Mouse (Mus musculus): ENCODE data around the gene Traf2. TPM values are rescaled to one million over a fixed set of nuclear protein-coding genes. Genes with fewer than 3 reads are reported as not detected.

Gene Traf2
- 10 to 100 TPM in 1 of 2 experiments, 1 to 10 TPM in 1; 9.5 to 10.5 TPM for total RNA-seq (2021)

DNA sequence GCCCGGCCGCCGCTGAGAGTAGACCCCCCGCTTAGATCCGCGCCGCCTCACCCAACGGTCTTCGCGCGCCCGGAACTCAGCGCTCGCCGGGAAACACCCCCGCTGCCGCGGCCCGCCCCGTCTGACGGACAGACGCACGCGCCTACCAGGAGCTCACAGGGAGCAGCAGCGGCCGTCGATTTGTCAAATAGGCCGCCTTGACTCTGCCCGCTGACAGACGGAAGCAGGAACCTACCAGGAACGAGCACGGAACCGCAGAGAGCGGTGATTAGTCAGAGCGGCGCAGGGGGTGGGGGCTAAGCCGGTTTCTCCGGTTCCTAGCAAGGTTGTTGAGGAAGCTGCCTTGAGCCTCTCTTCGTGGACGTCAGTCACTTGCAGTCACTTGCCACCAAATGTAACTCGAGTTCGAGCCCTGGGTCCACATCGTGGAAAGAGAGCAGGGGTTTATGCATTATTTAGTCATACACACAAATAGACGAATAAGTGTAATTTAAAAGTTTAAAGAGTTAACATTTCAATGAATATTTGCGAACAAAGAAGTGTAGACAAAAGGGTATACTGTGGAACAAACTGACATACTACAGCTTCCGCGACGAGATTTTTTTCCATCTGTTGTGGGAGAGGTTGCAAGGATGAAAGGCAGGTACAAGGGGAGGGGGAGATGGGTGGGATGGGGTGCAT is at the start of gene Traf2:
Gene Traf2 (minus strand): TSS at position 130 of the 681 bp plus-strand sequence.
- DNase-seq (ENCODE audit: extremely low spot score in 1 of 2, low spot score in 1 of 2) = peak; percentile 94 to 96

DNA sequence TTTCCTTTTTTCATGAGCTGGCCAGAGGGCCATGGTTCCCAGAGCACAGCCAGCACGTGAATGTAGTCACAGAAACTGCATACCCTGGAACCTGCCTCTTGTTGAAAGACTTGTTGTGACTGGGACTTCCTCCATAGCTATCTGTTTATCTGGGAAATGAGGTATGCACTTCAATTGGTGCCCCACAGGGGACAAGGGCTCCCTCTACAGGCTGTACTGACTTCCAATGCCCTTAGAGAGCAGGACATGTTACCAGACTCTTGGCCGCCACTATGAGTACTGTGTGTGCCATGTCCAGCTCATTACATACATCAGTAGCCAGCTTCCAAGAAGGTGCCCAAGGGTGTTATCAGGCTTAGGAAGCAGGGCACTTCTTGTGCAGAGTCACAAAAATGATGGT is 45.1 kb upstream of the Traf2 start:
- DNase-seq (ENCODE audit: extremely low spot score in 1 of 2, low spot score in 1 of 2) = no peak

DNA sequence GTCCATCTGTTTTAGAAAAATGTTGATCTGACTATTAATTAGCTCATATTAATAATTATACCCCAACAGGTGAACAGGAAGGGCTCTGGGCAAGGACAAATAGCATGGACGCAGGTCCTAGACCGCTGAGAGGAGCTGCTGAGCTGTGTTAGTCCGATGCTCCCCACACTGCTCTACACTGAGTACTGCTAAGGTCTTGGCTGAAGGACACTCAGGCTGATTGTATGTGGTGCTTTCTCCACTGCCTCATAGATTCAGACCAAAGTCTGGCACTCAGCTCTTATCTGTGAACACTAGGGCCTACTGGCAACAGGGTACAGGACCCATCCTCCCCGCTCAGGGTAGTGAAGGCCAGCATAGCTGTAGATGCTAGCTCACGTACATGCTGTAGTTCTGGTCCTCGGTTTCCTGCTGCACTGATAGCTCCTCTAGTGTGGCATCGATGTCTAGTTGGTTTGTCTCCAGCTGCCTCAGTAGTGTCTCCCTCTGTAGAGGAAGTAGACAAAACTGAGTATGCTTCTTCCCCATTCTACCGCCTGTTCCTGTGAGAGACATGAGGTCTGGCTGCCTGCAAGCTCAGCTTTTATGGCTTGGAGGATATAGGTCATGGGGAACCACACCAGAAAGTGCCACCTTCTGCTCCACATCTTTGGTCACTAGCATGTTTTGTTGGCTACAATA is 41.6 kb upstream of the Traf2 start:
- no peak for DNase-seq (ENCODE audit: extremely low spot score in 1 of 2, low spot score in 1 of 2)

DNA sequence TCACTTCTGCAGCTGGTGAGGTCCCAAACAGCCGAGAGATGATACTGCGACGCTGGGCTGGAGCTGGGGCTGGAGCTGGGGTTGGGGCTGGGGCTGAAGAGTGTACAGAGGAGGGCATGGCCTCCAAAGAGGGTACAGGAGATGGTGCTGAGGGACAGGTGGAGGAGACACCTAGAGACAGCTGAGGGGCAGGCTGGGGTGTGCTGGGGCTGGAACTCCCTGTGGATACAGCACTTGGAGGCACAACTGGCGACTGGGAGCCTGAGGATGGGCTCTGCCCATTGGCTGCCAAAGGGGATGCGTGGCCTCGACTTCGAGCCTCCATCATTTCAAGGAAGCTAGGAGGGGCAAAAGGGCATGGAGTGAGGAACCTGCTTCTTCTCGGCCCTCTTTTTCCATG is 40.5 kb upstream of the Traf2 start:
- DNase-seq (ENCODE audit: extremely low spot score in 1 of 2, low spot score in 1 of 2) = no peak

DNA sequence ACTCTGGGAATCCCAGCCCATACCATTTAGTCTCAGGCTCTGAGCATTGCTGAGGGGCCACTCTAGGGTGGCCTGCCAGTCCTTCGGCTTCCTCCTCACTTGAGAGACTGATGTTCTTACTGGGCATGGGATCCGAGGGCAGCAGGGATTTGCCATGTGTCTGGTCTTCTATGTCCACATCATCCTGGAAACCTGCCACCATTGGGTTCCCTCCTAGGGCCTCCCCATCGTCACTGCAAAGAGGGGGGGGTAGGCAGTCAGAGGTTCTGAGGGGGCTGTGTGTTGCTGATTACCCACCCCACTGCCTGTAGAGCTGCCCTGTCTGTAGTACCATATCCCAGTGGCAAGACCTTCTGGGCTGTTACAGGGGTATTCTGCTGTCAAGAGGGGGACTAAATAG is 38.9 kb upstream of the Traf2 start:
- DNase-seq (ENCODE audit: extremely low spot score in 1 of 2, low spot score in 1 of 2) = no peak

DNA sequence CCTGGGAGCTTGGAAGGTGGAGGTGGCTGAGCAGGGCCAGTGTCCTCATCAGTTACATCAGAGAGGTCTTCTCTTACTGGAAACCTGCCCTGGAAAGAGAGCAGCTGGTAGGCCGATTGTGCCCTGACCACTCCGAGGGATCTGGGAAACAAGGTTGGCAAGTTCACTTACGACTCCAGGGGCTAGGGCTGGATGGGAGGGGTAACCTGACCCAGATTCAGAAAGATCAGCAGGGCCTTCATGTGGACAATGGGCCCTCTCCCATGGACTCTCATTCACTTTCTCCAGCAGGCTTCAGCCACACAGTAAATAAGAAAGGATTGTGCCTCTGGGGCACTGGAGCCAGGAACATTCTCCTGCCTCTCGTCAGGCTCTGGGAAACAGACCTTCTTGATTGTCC is 38.1 kb upstream of the Traf2 start:
- no peak for DNase-seq (ENCODE audit: extremely low spot score in 1 of 2, low spot score in 1 of 2)

DNA sequence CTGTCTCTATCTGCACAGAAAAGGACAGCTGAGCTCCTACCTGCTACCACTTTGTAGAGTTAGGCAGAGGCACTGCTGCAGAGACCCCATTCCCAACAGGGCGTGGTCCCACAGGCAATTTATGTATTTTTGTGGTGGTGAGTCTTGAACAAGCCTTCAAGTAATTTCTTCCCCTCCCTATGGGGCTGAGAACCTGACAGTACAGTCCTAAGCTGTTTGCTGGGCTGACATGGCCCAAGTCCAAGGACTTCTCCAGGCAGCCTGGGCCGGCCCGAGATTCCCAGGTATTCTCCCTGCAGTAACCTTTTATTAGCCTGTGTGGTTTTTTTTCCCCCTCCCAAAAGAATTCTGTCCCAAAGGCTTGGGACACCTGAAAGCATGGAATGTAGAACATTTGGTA is 37.4 kb upstream of the Traf2 start:
- no peak for DNase-seq (ENCODE audit: extremely low spot score in 1 of 2, low spot score in 1 of 2)

DNA sequence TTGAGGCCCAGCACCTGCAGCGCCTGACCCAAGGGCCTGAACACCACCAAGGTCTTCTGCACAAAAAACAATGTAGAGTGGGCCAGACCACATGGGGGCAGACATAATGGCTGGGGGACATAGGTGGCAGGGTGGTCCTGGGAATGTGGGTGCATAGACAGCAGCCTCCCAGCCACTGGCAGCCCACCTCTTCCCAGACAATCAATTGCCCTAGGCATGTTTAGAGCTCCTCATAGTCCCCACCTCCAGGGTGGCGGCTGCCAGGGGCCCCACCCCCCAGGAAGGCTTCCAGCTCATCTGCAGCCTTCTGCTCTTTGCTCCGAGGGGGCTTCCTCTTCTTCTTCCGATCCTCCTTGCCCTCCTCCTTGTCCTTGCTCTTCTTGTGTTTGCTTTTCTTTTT is 36.8 kb upstream of the Traf2 start:
- DNase-seq (ENCODE audit: extremely low spot score in 1 of 2, low spot score in 1 of 2) = no peak

DNA sequence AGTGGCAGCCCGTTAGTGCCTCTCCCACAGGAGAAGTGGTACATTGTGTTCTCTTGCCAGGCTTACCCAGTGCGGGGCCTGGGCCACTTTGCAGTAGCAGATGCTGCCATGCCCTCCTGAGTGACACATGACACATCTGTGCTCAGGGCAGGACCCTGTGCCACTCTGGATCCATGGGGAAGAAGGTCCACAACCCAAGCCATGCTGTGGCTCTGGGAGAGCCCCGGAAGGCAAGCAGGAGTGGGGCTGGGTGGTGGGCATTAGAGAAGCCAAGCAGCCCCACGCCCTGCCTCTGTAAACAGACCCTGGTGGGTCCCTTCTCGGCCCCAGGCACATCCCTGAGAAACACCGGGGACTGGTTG is 36.4 kb upstream of the Traf2 start:
- DNase-seq (ENCODE audit: extremely low spot score in 1 of 2, low spot score in 1 of 2) = peak in 1 of 2 experiments; percentile 31

DNA sequence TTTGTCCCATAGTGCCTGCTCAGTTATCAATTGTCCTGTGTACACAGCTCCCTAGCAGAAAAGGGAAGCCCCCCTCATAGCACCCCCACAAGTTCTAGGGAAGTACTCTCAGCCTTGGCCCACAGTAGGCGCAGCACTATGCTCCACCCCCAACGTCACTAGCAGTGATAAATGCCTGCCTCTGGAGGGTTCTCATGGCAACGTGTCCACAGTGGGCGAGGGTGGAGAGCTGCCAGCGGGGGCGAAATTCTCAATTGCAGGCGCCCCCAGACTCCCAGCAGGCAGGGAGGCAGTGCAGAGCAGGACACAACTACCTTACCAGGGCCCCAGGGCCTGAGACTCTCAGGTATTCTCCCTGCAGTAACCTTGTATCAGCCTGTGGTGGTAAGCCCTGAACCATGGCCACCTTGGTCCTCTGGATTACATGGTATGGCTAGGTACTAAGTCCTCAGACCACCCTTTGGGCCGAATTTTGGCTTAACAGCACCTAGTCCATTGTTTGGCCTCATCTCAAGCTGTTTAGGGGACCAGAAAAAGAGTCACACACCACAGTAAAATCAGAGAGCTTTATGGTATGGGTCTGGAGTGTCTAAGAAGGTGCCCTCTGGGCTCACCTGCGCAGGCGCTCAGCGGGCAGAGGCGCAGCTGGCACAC is 35.9 kb upstream of the Traf2 start:
- peak; percentile 71 to 76 for DNase-seq (ENCODE audit: extremely low spot score in 1 of 2, low spot score in 1 of 2)

DNA sequence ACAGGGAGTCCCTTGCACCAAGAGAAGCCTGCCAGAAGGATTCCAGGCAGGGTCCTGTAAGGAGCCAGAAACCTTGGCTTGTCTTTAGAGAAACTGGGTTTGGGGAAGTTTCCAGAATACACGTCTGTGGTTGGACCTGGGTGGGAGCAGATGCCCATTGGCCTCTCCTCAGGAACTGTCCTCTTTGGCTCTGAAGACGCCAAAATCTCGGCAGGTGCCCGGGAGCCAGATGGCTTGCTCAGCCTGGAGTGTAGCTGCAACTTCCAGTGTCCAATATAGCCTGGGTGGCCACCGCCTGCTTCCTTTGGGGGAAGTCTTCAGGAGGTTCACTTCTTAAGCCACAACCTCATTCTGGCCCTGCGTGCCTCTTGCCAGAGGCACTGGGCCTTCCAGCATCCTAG is 35.2 kb upstream of the Traf2 start:
- peak in 1 of 2 experiments; percentile 48 for DNase-seq (ENCODE audit: extremely low spot score in 1 of 2, low spot score in 1 of 2)

DNA sequence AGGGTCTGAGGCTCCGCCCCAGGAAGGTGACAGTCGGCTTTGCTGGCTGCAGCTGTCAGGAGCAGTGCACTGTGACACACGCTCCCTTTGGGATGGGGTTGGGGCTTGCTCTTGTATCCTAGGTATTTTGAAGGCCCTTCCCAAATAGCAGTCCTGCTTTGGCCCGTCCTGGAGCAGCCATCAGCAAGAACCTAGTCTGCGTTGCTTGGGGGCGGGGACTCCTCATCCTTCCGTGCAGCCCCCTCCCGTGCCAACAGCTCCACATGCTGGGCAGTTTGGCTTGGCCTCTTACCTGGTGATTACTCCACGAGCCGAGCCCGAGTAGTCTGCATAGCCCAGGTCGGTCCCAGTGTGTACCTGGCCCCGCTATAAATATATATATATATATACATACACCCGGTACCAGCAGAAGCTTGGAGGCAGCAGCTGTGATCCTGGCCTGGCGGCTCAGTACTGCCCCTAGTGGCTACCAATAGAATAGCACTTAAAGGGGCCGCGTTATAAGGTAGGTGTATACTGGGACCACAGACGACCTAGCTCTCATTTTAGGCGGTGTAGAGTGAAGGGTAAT is 34.6 kb upstream of the Traf2 start, which contains the start of gene Ajm1:
Gene Ajm1 (minus strand): TSS at position 464 of the 571 bp plus-strand sequence.
- DNase-seq (ENCODE audit: extremely low spot score in 1 of 2, low spot score in 1 of 2) = peak; percentile 62 to 63

DNA sequence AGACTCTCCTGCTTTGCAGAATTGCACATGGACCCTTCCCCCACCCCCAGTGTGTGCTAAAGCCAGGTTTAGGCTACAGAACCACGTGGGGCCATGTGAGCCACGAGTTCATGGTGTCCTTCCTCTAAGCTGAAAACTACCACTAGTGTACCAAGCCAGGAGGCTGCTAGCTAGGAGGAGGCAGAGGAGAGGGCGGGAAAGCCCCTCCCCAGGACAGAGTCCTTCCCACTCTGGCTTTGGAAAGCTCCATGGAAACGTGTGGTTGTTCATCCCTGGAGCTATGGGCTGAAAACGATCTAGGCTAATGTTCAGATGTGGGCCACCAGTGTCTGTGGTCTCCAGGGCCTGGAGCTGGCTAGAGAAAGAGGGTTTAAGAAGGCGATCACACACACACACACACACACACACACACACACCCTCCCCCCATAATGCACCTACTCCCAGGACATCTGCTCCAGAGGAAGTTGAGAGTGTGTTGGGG is 33.9 kb upstream of the Traf2 start:
- no peak for DNase-seq (ENCODE audit: extremely low spot score in 1 of 2, low spot score in 1 of 2)

DNA sequence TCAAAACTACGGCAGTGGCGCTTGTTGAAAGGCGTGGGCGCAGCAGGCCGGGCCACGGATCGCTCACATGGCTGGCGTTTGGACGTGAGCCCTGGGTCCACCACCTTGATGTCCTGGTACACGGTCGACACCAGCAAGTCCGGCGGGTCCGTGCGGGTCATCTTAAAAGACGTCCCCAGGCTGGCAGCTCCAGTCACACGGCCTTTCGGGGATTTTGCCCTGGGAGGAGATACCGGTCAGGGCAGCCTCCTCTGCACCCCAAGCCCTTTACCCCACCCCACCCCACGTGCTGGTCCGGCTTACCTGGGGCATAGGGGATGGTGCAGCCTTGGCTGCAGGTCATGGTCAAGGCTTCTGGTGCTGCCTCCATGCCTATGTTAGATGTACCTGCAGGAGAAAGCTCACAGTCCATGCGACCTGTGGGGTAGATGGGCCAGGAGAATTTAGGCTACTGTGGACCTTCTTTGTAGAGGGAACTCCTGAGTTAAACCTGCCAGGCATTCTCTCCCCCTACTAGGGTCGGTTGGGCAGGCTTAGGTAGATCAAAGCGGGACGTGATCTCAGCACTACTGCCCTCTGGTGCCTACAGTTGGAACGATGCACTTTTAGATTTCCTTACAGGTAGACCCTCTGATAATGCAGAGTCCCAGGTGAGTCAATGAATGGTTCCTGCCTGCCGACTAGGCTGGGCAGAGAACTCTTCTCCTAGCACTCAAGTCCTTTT is 33.2 kb upstream of the Traf2 start:
- peak in 1 of 2 experiments; percentile 36 for DNase-seq (ENCODE audit: extremely low spot score in 1 of 2, low spot score in 1 of 2)

DNA sequence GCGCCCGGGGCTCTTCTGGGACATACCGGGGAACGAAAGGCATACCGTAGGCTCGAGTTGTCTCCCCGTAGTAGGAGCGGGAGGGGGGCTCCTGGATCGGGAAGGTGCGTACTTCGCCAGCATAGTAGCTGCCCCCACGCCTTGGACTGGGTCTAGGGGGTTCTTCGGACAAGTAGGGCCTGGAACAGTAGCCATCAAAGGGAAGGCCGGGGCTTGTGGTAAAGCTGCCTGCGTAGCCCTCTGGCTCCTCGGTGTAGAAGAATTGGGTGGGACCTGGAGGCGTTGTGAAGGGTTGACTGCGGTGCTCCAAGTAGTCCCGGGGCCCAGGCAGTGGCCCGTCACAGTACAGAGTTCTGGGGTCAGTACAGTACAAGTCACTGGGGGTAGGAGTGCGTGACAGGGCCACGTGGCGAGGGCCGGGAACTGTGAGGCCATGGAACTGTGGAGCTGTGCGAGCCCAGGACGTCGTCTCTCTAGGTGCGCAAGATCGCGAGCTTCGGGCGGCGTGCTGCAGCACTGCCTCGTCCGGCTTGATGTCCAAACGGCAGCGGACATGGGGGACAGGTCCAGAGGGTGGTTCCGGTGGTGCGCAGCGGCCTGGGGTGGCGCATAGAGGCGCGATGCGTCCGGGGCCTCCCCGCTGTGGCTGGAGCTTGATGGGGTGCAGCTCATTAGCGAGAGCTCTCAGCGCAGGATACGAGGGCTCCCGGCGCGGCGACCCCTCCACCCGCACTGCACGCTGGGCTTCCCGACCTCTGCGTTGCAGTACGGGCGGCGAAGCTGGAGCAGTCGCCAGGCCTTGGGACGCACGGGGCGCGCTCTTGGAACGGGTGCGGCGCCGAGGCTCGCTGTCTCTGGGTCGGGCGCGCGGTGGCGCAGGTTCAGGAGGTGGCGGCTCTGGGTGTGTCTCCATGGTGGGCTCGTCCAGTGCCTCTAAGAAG is 32.3 kb upstream of the Traf2 start:
- DNase-seq (ENCODE audit: extremely low spot score in 1 of 2, low spot score in 1 of 2) = no peak

DNA sequence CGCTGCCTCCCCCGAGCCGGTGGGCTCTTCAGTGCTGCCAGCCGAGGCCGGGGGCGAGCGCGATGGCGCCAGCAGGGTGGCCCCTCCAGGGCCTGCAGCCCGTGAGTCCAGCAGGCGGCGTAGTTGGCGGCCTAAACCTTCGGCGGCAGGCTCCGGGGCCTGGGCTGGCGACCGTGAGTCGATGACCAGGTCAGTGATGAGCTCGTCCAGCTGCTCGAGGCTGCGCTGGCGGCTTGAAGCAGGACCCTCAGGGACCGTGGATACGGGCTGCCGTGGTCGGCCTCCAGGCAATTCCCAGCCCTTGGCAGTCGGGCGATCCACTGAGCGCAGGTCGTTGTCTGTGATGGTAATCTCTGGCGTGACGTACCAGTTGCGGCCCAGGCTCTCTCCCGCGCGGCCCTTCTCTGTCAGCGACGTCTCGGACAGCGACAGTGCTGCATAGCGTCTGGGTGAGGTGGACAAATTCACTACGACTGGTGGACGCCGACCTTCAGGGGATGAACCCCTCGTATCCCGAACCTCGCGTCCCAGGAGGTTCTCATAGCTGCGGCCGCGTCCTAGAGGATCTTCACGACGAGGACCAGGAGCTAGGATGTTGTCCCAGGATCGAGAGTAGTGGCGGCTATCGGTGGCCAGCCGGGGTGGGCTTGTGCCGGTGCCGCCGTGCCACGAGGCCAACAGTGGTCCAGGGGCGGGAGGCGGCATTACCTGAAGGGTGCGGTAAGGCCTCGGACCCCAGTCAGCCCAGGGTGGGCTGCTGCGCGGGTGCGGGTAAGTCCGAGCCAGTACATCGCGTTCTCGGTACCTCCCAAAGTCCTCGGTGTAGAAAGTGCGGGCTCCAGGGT is 31.4 kb upstream of the Traf2 start:
- DNase-seq (ENCODE audit: extremely low spot score in 1 of 2, low spot score in 1 of 2) = no peak

DNA sequence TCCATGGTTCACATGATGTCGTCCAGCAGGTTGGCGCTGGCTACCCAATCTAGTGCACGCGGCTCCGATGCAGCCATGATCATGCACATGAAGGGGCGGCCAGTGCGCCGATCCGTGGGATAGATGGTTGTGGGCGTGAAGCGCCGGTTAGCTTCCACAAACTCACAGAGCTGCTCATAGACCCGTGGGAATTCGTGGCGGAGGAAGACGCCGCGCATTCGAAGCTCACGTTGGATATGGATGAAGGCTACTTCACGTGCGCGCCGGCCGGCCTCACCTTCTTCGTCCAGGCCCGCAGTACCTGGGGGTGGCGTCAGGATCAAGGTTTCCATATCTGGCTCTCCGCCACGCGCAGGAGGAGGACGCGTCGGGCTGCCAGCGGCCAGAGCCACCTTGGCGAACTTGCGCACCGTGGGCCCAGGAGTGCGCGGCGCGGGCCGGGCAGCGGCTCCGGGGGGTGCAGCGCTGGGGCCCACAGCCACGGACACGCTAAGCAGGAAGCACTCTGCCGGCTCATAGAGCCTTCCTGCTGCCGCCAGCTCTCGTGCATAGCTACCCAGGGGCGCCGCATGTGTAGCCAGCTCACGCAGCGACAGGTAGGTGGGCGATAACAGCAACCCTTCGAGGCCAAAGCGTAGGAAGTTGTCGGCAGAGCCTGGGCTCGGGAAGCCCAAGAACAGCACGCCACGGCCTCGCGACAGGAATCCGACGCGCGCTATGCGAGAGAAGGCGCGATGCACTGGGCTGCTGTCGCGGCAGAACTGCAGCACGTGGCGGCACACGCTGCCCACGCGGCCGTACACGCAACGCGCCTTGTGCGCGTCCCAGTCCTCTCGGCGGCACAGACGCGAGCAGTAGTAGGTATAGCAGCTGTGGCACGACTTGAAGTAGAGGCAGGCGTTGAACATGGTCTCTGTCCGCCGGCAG is 30.5 kb upstream of the Traf2 start:
- DNase-seq (ENCODE audit: extremely low spot score in 1 of 2, low spot score in 1 of 2) = no peak
